Mouse (Mus musculus): ENCODE measurements around the gene Bcas2. TPM values are rescaled to one million over a fixed set of nuclear protein-coding genes. Genes with fewer than 3 reads are reported as not detected.
"Not testable (repeated sequence)": the region's sequence is repeated elsewhere in the genome, so short reads cannot be mapped to it uniquely, and the experiment has no call there.

Gene Bcas2
- polyA plus RNA-seq, 1 experiment = 71.4 TPM

GRCm38 (mm10) chr3:103208237-103208636 is 36.8 kb downstream of the Bcas2 start:
- no peaks in the 10 kb centered on the region for H3K27me3 ChIP-seq (ENCODE audit: control insufficient read depth, insufficient read depth, insufficient read length)
- TF ChIP-seq POLR2AphosphoS2 (IDR thresholded peaks at IDR 0.05; ENCODE audit: insufficient read length, low read depth) (no peak), MYOG (IDR thresholded peaks at IDR 0.05; ENCODE audit: control insufficient read depth in 1 of 3, insufficient read depth in 1 of 3, insufficient read length in 2 of 3, low read depth in 2 of 3) (no peak), TCF3 (IDR thresholded peaks at IDR 0.05; ENCODE audit: insufficient read length, low read depth) (no peak), MAX (IDR thresholded peaks at IDR 0.05; ENCODE audit: low read depth) (no peak), CEBPB (IDR thresholded peaks at IDR 0.05; ENCODE audit: insufficient read depth, poor library complexity, severe bottlenecking) (no peak), USF1 (IDR thresholded peaks at IDR 0.05; ENCODE audit: low read depth) (no peak), TCF12 (IDR thresholded peaks at IDR 0.05; ENCODE audit: insufficient read depth, poor library complexity, severe bottlenecking) (no peak), E2F4 (IDR thresholded peaks at IDR 0.05; ENCODE audit: insufficient read depth) (no peak)
- H3K79me2 ChIP-seq (ENCODE audit: control insufficient read depth, insufficient read depth) = no peaks in the 10 kb centered on the region
- H3ac ChIP-seq (ENCODE audit: control insufficient read depth, insufficient read length) = no peak overlapping the region
- H3K36me3 ChIP-seq (ENCODE audit: control insufficient read depth, insufficient read depth) = no peaks in the 10 kb centered on the region
- no peak overlapping the region for H3K4me2 ChIP-seq (ENCODE audit: low read depth)
- no peak overlapping the region for H3K4me3 ChIP-seq

DNA sequence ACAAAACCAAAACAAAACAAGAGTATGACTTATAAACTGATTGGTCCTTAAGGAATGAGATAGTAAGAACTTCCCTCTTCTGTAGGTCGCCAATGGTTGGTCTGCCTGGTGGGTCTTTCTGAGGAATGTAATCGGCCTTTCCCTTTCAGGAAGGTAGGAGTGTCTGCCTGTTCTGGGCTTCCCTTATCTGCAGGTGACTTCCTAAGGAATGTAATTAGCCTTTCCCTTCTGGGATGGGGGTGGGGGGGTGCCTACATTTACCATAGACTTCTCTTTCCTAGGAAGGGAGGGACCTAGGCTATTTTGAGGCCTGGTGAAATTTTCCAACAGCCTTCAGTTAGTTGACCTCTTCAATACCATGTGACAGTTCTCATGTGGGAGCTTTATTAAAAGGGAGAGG is 39.6 kb downstream of the Bcas2 start:
- no peaks in the 10 kb centered on the region for H3K27me3 ChIP-seq (ENCODE audit: control insufficient read depth, insufficient read depth, insufficient read length)

DNA sequence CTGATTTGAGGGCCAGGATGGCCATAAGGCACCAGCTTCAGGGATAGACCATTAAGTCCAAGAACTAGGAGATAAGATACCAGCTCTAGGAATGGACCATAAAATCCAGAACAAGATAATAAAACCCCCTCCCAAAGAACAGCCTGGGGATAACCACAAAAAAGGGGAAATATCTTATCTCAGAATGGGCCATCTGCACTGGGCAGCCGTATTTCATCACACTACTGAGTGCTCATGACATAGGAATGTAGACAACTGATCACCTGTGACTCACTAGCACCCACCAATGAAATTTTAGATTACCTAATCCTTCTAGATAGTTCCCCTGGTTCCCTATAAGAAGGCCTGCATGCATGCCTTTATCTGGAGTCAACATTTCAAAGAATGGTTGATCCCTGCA is 40.7 kb downstream of the Bcas2 start:
- Histone ChIP-seq H3K27me3 (ENCODE audit: control insufficient read depth, insufficient read depth, insufficient read length) (no peaks in the 10 kb centered on the region), H3K4me3 (no peak overlapping the region), H3K36me3 (ENCODE audit: control insufficient read depth, insufficient read depth) (no peaks in the 10 kb centered on the region), H3K79me2 (ENCODE audit: control insufficient read depth, insufficient read depth) (no peaks in the 10 kb centered on the region), H3K4me2 (ENCODE audit: low read depth) (no peak overlapping the region), H3ac (ENCODE audit: control insufficient read depth, insufficient read length) (no peak overlapping the region)
- no peak for TF ChIP-seq SRF (IDR thresholded peaks at IDR 0.05; ENCODE audit: control insufficient read depth, insufficient read length, low read depth)
- TF ChIP-seq CEBPB (IDR thresholded peaks at IDR 0.05; ENCODE audit: insufficient read depth, poor library complexity, severe bottlenecking) = 0 out of 2 replicates have a peak, but pooled peaks have one; percentile 43

More for the DNA sequence above, 39.6 kb downstream of the Bcas2 start:
- Histone ChIP-seq H3K36me3 (ENCODE audit: control insufficient read depth, insufficient read depth) (no peaks in the 10 kb centered on the region), H3ac (ENCODE audit: control insufficient read depth, insufficient read length) (no peak overlapping the region), H3K4me2 (ENCODE audit: low read depth) (no peak overlapping the region), H3K4me3 (no peak overlapping the region), H3K79me2 (ENCODE audit: control insufficient read depth, insufficient read depth) (no peaks in the 10 kb centered on the region)
- TF ChIP-seq E2F4 (IDR thresholded peaks at IDR 0.05; ENCODE audit: insufficient read depth) = no peak

GRCm38 (mm10) chr3:103213537-103213936 is 42.1 kb downstream of the Bcas2 start:
- no peak overlapping the region for H3K4me3 ChIP-seq
- TF ChIP-seq TCF12 (IDR thresholded peaks at IDR 0.05; ENCODE audit: insufficient read depth, poor library complexity, severe bottlenecking) (no peak), MYOG (IDR thresholded peaks at IDR 0.05; ENCODE audit: control insufficient read depth in 1 of 3, insufficient read depth in 1 of 3, insufficient read length in 2 of 3, low read depth in 2 of 3) (no peak), SRF (IDR thresholded peaks at IDR 0.05; ENCODE audit: control insufficient read depth, insufficient read length, low read depth) (no peak), POLR2AphosphoS2 (IDR thresholded peaks at IDR 0.05; ENCODE audit: insufficient read length, low read depth) (no peak), E2F4 (IDR thresholded peaks at IDR 0.05; ENCODE audit: insufficient read depth) (no peak), MAX (IDR thresholded peaks at IDR 0.05; ENCODE audit: low read depth) (no peak), CEBPB (IDR thresholded peaks at IDR 0.05; ENCODE audit: insufficient read depth, poor library complexity, severe bottlenecking) (no peak), REST (IDR thresholded peaks at IDR 0.05; ENCODE audit: insufficient read depth, insufficient read length) (no peak), USF1 (IDR thresholded peaks at IDR 0.05; ENCODE audit: low read depth) (no peak), TCF3 (IDR thresholded peaks at IDR 0.05; ENCODE audit: insufficient read length, low read depth) (no peak), POLR2A (IDR thresholded peaks at IDR 0.05; ENCODE audit: insufficient read length, low read depth) (no peak), MYOD1 (IDR thresholded peaks at IDR 0.05; ENCODE audit: control insufficient read depth in 1 of 3, insufficient read length in 2 of 3, low read depth in 2 of 3) (no peak)

GRCm38 (mm10) chr3:103214593-103215285 is 43.3 kb downstream of the Bcas2 start:
- Histone ChIP-seq H3K36me3 (ENCODE audit: control insufficient read depth, insufficient read depth) (no peaks in the 10 kb centered on the region), H3K4me2 (ENCODE audit: low read depth) (no peak overlapping the region), H3K79me2 (ENCODE audit: control insufficient read depth, insufficient read depth) (no peaks in the 10 kb centered on the region), H3K27me3 (ENCODE audit: control insufficient read depth, insufficient read depth, insufficient read length) (no peaks in the 10 kb centered on the region), H3ac (ENCODE audit: control insufficient read depth, insufficient read length) (no peak overlapping the region), H3K4me3 (no peak overlapping the region)
- no peak for TF ChIP-seq TCF3 (IDR thresholded peaks at IDR 0.05; ENCODE audit: insufficient read length, low read depth)
- TF ChIP-seq USF1 (IDR thresholded peaks at IDR 0.05; ENCODE audit: low read depth) = no peak
- TF ChIP-seq MAX (IDR thresholded peaks at IDR 0.05; ENCODE audit: low read depth) = no peak
- TF ChIP-seq CEBPB (IDR thresholded peaks at IDR 0.05; ENCODE audit: insufficient read depth, poor library complexity, severe bottlenecking) = no peak
- no peak for TF ChIP-seq SRF (IDR thresholded peaks at IDR 0.05; ENCODE audit: control insufficient read depth, insufficient read length, low read depth)

More at GRCm38 (mm10) chr3:103213537-103213936, 42.1 kb downstream of the Bcas2 start:
- Histone ChIP-seq H3K4me2 (ENCODE audit: low read depth) (no peak overlapping the region), H3K79me2 (ENCODE audit: control insufficient read depth, insufficient read depth) (no peaks in the 10 kb centered on the region), H3K36me3 (ENCODE audit: control insufficient read depth, insufficient read depth) (no peaks in the 10 kb centered on the region), H3K27me3 (ENCODE audit: control insufficient read depth, insufficient read depth, insufficient read length) (no peaks in the 10 kb centered on the region), H3ac (ENCODE audit: control insufficient read depth, insufficient read length) (no peak overlapping the region)

GRCm38 (mm10) chr3:103215399-103215798 is 43.9 kb downstream of the Bcas2 start:
- not testable (repeated sequence) for H3K4me3 ChIP-seq; H3ac ChIP-seq (ENCODE audit: control insufficient read depth, insufficient read length); H3K79me2 ChIP-seq (ENCODE audit: control insufficient read depth, insufficient read depth); H3K36me3 ChIP-seq (ENCODE audit: control insufficient read depth, insufficient read depth); H3K4me2 ChIP-seq (ENCODE audit: low read depth); H3K27me3 ChIP-seq (ENCODE audit: control insufficient read depth, insufficient read depth, insufficient read length)

Measured in myocyte (in vitro differentiated cells).